Mouse (Mus musculus) gastrocnemius, postnatal 25 days (tissue): ENCODE results near the gene Mettl21c. TPM values are rescaled to one million over a fixed set of nuclear protein-coding genes. Genes with fewer than 3 reads are reported as not detected.

ENCODE experiments used
- total RNA-seq, 2 experiments: library from RNA; stranded (reverse); gene quantifications; 1 replicate in 1 of 2; 2 replicates in 1 of 2; pipeline ENCODE4 v1.2.3; 2021

The Mettl21c gene
- total RNA-seq, 2 experiments from 2014 or later, result 37.6 to 145 TPM

Other genes with a start within 250 kb of the Mettl21c start
- 10 to 100 TPM; 11.7 to 15.6 TPM for gene Uxs1, start 192.2 kb downstream of the Mettl21c start, total RNA-seq
- 10 to 100 TPM; 32.6 to 33.1 TPM for gene Tpp2, start 86.4 kb downstream of the Mettl21c start, total RNA-seq
- gene Gm8251, start 41.9 kb upstream of the Mettl21c start, total RNA-seq, result not detected
- gene Tex30, start 82.4 kb upstream of the Mettl21c start, total RNA-seq, result 1 to 10 TPM; 5.0 to 5.4 TPM
- gene Kdelc1, start 98.8 kb upstream of the Mettl21c start, total RNA-seq, result 1 to 10 TPM; 6.7 to 7.7 TPM
- gene Bivm, start 98.9 kb upstream of the Mettl21c start, total RNA-seq, result 1 to 10 TPM; 6.9 to 8.8 TPM
- gene Ercc5, start 127.7 kb upstream of the Mettl21c start, total RNA-seq, result 10 to 100 TPM; 11.2 to 15.3 TPM
- gene Mettl21e, start 198.9 kb upstream of the Mettl21c start, total RNA-seq, result 10 to 100 TPM; 12.4 to 12.6 TPM